Mouse (Mus musculus) large intestine, adult 2 months (tissue): ENCODE data around the gene Gm20388. TPM values are rescaled to one million over a fixed set of nuclear protein-coding genes. Genes with fewer than 3 reads are reported as not detected.

ENCODE experiments used
- DNase-seq: peaks from one replicate; pipeline ENCODE4 v3.0.0-alpha.2; 2012; ENCODE audit warnings: low read depth, low spot score
- WGBS: fragments of 180-500 bp; shearing (Covaris S2); methylation state at CpG from one replicate; pipeline ENCODE4 v1.1.7; 2018; 5-methylcytosine and 5-hydroxymethylcytosine counted together
- polyA plus RNA-seq: library from polyadenylated mRNA; depleted of rRNA; stranded (reverse); fragments of >200 nt; gene quantifications from 2 replicates; pipeline ENCODE4 v1.2.3, GENCODE M21; 2012

Gm20388 gene
- polyA plus RNA-seq, 1 experiment: 31.5 TPM

- WGBS: 77% methylated on average over 12 of the region's 12 CpGs
- DNase-seq: no peak
These were observed 1863.2 kb downstream of the Gm20388 start for GRCm38 (mm10) chr8:121773876-121774275.

DNA sequence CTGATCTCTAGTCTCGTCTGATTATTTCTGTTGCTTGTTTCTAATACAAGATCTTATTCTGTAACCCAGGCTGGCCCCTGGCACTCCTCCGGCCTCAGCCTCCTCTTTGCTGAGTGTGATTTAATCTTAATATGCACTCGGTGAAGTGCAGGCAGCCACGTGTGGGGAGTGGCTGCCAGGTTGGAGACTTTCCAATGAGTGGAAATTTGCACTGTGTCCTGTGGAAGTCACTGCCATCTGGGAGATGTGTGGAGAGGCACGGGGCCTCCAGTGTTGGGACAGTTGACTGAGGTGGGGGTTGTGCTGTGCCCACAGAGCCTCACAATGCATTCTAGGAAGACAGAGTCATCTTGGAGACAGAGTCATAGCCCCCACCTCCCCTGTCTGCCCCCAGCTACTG, 1871.9 kb downstream of the Gm20388 start:
- WGBS: 45% methylated on average over 5 of the region's 5 CpGs
- DNase-seq: no peak

- DNase-seq: no peak
- WGBS: 32% methylated on average over 10 of the region's 10 CpGs
These were observed 1875.9 kb downstream of the Gm20388 start for GRCm38 (mm10) chr8:121786542-121786941.

DNA sequence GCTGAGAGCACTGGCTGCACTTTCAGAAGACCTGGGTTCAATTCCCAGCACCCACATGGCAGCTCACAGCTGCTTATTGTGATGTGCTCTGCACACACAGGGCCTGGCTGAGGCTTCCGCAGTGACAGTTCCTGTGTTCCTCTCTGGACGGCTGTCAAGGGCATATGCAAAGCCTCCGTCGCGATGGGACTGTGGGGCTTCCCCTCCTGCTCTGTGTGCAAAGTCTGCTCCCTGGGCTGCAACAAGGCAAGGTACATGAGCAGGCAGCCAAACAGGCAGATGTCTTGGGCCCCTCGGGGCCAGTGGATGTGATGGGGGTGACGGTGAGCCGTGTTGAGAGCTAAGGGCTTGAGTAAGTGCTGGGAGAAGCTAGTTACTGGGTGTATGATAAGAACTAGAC, 1878.1 kb downstream of the Gm20388 start:
- DNase-seq: no peak
- WGBS: 67% methylated on average over 8 of the region's 8 CpGs

GRCm38 (mm10) chr8:121792159-121792558, 1881.5 kb downstream of the Gm20388 start:
- WGBS: 60% methylated on average over 7 of the region's 7 CpGs
- DNase-seq: no peak

GRCm38 (mm10) chr8:121792627-121793026, 1882.0 kb downstream of the Gm20388 start:
- WGBS: 53% methylated on average over 4 of the region's 4 CpGs
- DNase-seq: no peak

DNA sequence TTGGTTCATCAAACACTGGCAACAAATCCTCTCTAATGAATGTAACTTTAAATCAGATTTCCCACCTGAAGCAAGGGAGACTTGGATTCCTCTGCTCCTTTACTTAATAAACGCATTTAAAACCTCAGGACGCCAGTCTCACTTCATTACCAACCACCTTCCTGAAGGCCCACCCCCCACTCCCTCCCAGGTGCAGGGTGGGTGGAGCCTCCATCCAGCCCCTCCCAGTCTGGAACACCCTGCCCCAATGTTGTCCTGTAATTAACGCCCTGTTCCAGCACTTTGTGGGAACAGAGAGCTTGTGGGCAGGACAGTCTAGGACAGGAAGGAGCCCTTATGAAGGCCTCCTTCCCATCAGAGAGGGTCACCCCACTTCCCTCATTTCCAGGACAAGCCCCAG, 1883.5 kb downstream of the Gm20388 start:
- WGBS: 40% methylated on average over 3 of the region's 3 CpGs
- no peak for DNase-seq

GRCm38 (mm10) chr8:121795461-121795860, 1884.8 kb downstream of the Gm20388 start:
- 89% methylated on average over 8 of the region's 8 CpGs for WGBS

GRCm38 (mm10) chr8:121796406-121796805, 1885.8 kb downstream of the Gm20388 start:
- 89% methylated on average over 11 of the region's 11 CpGs for WGBS
- no peak for DNase-seq

More at GRCm38 (mm10) chr8:121795461-121795860, 1884.8 kb downstream of the Gm20388 start:
- DNase-seq: no peak

DNA sequence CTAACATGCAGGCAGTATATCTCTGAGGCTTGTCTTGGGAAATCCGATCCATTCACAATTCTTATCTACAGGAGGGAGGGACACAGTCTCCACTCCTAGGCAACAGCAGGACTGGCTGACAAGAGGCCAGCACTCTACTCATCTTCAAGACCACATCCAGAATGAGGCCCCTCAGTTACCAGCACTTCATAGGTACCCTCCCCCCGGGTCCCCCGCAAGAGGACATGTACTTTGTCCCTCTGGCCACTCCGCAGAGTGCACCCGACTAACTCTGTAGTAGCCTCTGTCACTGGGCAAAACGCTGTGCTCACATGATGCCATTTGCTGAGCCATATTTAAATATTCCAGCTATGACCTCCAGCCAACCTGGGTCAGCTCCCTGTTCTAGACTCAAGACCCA, 1887.8 kb downstream of the Gm20388 start:
- no peak for DNase-seq
- 90% methylated on average over 6 of the region's 6 CpGs for whole genome bisulfite sequencing

DNA sequence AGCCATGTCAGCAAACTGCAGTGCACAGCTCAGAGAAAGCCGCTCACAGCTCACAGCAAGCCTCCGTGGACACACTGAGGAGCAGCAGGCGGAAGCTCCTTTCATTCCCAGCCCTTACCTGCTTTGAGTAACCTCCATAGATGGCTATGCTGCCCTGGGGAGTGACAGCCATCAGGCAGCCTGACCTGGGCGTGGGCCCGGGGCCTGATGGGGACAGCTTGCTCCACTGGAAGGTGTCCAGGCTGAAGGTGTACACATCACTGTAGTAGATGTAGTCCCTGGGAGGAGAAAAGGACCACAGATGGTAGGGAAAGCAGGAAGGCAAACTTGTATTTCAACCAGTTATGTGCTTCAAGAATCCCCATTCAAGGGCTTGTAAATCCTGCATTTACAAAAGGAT, 1894.2 kb downstream of the Gm20388 start:
- 95% methylated on average over 5 of the region's 5 CpGs for WGBS
- DNase-seq: no peak

DNA sequence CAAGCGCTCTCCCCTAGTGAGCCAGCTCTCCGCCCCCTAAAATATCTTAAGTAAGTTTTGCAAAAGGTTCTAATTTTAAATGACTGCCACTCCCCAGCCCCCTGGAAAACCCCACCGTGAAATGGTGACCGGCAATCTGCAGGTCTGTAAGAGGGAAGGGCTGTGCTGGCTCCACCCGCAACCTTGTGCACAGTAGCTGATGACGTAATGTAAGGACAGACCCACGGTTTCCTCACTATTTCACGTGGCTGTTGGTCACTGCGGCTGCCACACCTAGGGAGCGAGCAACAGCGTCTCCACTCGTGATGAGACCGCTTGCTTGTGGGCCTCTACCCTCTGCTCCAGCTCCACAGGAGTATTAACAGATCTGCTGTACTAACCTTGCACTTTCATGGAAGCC, 1895.5 kb downstream of the Gm20388 start:
- WGBS: 82% methylated on average over 13 of the region's 13 CpGs
- no peak for DNase-seq

DNA sequence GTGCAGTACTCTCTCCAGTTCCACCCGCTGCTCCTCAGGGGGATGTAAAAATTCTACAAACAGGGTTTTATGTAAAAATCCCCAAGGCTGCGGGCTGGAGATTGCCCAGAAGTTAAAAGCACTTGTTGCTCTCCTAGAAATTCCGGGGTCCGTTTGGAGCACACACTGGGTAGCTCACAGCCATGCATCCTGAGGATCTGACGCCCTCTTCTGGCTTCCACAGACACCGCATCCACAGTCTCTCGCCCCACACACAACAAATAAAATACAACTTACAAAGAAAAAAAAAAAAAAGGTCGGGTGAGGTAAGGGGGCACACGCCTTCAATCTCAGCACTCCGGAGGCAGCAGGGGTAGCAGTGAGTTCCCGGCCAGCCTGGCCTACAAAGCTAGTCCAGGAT, 1897.4 kb downstream of the Gm20388 start:
- 85% methylated on average over 11 of the region's 11 CpGs for WGBS
- DNase-seq: no peak

- 93% methylated on average over 11 of the region's 11 CpGs for WGBS
- no peak for DNase-seq
These were observed 1899.0 kb downstream of the Gm20388 start for GRCm38 (mm10) chr8:121809524-121810155.

GRCm38 (mm10) chr8:121811502-121811901, 1900.9 kb downstream of the Gm20388 start:
- no peak for DNase-seq
- WGBS: 88% methylated on average over 3 of the region's 3 CpGs

DNA sequence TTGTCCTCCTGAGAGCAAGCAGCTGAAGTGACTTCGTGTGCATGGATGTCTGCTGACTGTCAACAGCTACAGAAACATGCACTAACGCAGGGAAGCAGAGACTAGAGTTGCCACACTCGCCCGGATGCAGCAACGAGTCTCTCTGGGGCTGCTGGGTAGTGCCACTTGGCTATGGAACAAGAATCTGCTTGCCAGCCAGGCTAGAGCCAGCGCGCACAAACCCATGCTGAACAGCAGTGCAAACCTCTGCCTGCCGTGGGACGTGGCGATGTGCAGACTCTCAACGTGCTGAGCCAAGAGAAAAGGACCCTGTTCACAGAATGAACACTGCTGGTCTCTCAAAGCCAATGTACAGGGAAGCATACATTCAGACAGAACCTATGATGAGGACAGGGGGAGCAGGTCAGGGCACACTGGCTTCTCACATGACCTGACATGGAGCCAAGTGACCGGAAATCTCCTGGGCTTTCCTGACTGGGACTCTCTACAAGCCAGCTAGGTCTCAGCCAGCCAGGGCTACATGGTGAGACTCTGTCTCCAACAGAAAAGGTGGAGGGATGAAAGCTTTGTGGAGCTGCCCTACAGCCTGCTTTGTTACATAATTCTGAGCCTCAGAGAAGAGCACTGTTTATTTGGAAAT, 1901.4 kb downstream of the Gm20388 start:
- whole genome bisulfite sequencing: 90% methylated on average over 12 of the region's 12 CpGs
- DNase-seq: no peak

DNA sequence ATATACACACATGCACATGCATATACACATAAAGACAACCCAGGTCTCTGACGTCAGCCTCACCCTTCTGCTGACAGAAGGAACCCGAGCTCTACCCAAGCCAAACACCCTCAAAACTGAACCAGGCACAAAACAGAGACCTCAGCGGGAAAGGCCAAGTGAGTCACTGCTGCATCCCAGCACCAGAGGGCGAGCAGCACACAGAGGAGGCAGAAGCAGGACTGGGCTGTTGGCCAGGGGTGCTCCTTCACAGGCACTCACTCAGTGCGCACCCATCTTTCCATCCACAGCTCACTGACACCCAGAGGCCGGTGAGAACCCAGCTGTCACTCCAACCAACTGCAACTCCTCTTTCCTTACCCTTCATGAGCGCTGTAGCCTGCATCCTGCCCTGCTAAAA, 1907.6 kb downstream of the Gm20388 start:
- WGBS: 88% methylated on average over 7 of the region's 7 CpGs
- DNase-seq: no peak

DNA sequence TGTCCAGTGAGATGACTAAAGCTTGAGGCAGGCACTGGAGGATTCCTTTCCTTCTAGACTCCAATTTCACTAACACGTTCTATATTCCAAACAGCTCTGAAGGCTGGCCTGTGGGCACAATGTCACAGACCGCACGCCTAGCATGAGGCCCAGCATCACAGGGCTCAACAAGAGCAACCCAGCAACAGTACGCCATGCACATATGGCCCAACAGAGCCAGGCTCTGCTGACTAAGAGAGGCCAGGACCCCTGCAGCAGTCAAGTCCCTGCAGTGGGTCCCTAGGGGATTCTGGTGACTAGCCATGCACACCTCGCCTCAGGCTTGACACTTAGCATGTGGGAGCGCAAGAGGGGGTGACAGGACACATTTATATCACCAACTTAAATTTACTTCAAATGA, 1910.2 kb downstream of the Gm20388 start:
- WGBS: 90% methylated on average over 6 of the region's 6 CpGs
- DNase-seq: no peak

DNA sequence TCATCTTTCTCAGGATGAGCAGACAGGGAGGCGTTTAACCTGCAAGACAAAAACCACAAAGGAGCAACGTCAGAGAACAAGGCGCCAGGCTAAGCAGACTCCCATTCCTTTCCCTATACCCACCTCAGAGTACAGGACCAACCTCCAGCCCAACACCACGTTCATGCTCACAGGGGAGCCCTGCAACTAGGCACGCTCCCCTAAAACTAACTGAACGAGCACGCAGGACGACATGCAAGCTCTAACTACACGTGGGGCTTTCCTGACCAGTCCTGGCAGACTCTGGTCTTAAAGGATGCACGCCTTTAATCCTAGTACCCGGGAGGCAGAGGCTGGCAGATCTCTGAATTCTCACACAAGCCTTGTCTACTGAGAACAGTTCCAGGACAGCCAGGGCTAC, 1910.7 kb downstream of the Gm20388 start:
- no peak for DNase-seq
- 85% methylated on average over 11 of the region's 11 CpGs for whole genome bisulfite sequencing

GRCm38 (mm10) chr8:121821770-121822169, 1911.1 kb downstream of the Gm20388 start:
- 90% methylated on average over 9 of the region's 9 CpGs for WGBS
- no peak for DNase-seq

- 80% methylated on average over 5 of the region's 5 CpGs for WGBS
These were observed 1917.1 kb downstream of the Gm20388 start for GRCm38 (mm10) chr8:121827726-121828125.

More at GRCm38 (mm10) chr8:121827726-121828125, 1917.1 kb downstream of the Gm20388 start:
- no peak for DNase-seq
